46 mouse cellular contexts compared by ENCODE assay signal in the genomic region with DNA sequence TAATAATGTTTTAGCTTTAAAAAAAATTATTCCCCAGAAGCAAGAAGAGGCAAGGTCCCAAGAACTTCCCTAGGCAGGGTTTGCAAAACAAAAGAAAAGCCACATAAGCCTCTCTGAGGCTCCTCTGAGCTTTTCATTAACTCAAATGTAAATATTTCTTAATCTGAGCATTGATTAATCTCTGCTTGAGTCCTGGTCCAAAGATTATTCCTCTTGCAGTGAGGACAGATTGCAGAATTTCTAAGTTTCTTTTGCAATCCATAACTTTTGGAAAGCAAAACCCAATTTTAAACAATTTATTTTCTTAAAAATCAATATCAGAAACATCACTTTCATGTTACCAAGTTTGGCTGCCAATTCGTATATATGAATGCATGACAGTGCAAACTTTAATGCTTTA. TPM values are rescaled to one million over a fixed set of nuclear protein-coding genes. Genes with fewer than 3 reads are reported as not detected.
"Had no signal": no experiment of that assay in that cellular context is flagged by ENCODE, and none has a peak within 500 bp of the region (broad histone marks: within the 10 kb centered on the region; RNA-seq: fewer than 3 reads in every experiment).

No protein-coding gene starts in this region.

- H3K9me3 ChIP-seq: limb, embryonic 10.5 days; limb, embryonic 12.5 days; limb, embryonic 13.5 days; limb, embryonic 15.5 days; liver, embryonic 13.5 days; liver, embryonic 15.5 days; lung, embryonic 15.5 days; megakaryocyte, embryonic 14.5 days; midbrain, embryonic 10.5 days; midbrain, embryonic 12.5 days; midbrain, embryonic 13.5 days; midbrain, embryonic 15.5 days; neural tube, embryonic 12.5 days had no signal

- H3K4me3 ChIP-seq: left cerebral cortex, adult 2 months; limb, embryonic 10.5 days; limb, embryonic 12.5 days; limb, embryonic 13.5 days; limb, embryonic 15.5 days; liver, embryonic 12.5 days; liver, embryonic 13.5 days; liver, embryonic 15.5 days; lung, embryonic 15.5 days; megakaryocyte, embryonic 14.5 days; midbrain, embryonic 10.5 days; midbrain, embryonic 12.5 days; midbrain, embryonic 13.5 days; midbrain, embryonic 15.5 days; myocyte; neural tube, embryonic 12.5 days had no signal

- H3K36me3 ChIP-seq: limb, embryonic 10.5 days; limb, embryonic 12.5 days; limb, embryonic 13.5 days; limb, embryonic 15.5 days; liver, embryonic 12.5 days; liver, embryonic 13.5 days; liver, embryonic 15.5 days; lung, embryonic 15.5 days; midbrain, embryonic 10.5 days; midbrain, embryonic 12.5 days; midbrain, embryonic 13.5 days; midbrain, embryonic 15.5 days; neural tube, embryonic 12.5 days had no signal

- ATAC-seq: liver, embryonic 12.5 days; lung, postnatal 0 days; midbrain, embryonic 13.5 days; midbrain, embryonic 15.5 days; midbrain, embryonic 16.5 days had no signal

- H3K27ac ChIP-seq: left cerebral cortex, adult 2 months; limb, embryonic 10.5 days; limb, embryonic 12.5 days; limb, embryonic 13.5 days; limb, embryonic 15.5 days; liver, embryonic 12.5 days; liver, embryonic 13.5 days; liver, embryonic 14.5 days; liver, embryonic 15.5 days; lung, embryonic 15.5 days; macrophage; midbrain, embryonic 10.5 days; midbrain, embryonic 12.5 days; midbrain, embryonic 13.5 days; midbrain, embryonic 15.5 days; neural tube, embryonic 12.5 days had no signal

- H3K27me3 ChIP-seq: limb, embryonic 12.5 days; limb, embryonic 13.5 days; limb, embryonic 15.5 days; liver, embryonic 12.5 days; liver, embryonic 13.5 days; liver, embryonic 15.5 days; lung, embryonic 15.5 days; megakaryocyte, embryonic 14.5 days; midbrain, embryonic 12.5 days; midbrain, embryonic 13.5 days; midbrain, embryonic 15.5 days; neural tube, embryonic 12.5 days had no signal

- DNase-seq: left cerebral cortex, postnatal 4 days; liver, embryonic 13.5 days; lung, adult 18-20 months; lung, adult 2 months; lung, embryonic 14.5 days; lung, postnatal 10 days; lung, postnatal 14 days; lung, postnatal 36 days; lung, postnatal 4 days; midbrain, embryonic 14.5 days had no signal

- H3K4me2 ChIP-seq: limb, embryonic 12.5 days; limb, embryonic 13.5 days; limb, embryonic 15.5 days; liver, embryonic 12.5 days; liver, embryonic 13.5 days; liver, embryonic 15.5 days; lung, embryonic 14.5 days; lung, embryonic 15.5 days; midbrain, embryonic 11.5 days; midbrain, embryonic 12.5 days; midbrain, embryonic 13.5 days; midbrain, embryonic 15.5 days; neural tube, embryonic 12.5 days had no signal

- H3K9ac ChIP-seq: limb, embryonic 12.5 days; limb, embryonic 13.5 days; limb, embryonic 15.5 days; liver, embryonic 12.5 days; liver, embryonic 13.5 days; liver, embryonic 14.5 days; liver, embryonic 15.5 days; lung, embryonic 14.5 days; lung, embryonic 15.5 days; midbrain, embryonic 12.5 days; midbrain, embryonic 13.5 days; midbrain, embryonic 15.5 days; neural tube, embryonic 12.5 days had no signal

- H3K4me1 ChIP-seq: limb, embryonic 10.5 days; limb, embryonic 12.5 days; limb, embryonic 13.5 days; limb, embryonic 15.5 days; liver, embryonic 12.5 days; liver, embryonic 13.5 days; liver, embryonic 15.5 days; lung, embryonic 15.5 days; megakaryocyte, embryonic 14.5 days; midbrain, embryonic 10.5 days; midbrain, embryonic 12.5 days; midbrain, embryonic 13.5 days; midbrain, embryonic 15.5 days; neural tube, embryonic 12.5 days had no signal

RNA-seq across cellular contexts. Expression of gene Cyp2d12, which starts 18.0 kb away (rescaled TPM):
- total RNA-seq: left cerebral cortex, adult 18-20 months; left cerebral cortex, adult 2 months; left cerebral cortex, adult 8-10 months; left cerebral cortex, postnatal 10 days; left cerebral cortex, postnatal 14 days; left cerebral cortex, postnatal 25 days; left cerebral cortex, postnatal 36 days; left cerebral cortex, postnatal 4 days; megakaryocyte progenitor cell, adult 5-6 weeks; megakaryocyte, adult 5-6 weeks; megakaryocyte-erythroid progenitor cell, adult 5-6 weeks; midbrain, postnatal 0 days; monocyte, adult 5-6 weeks had no signal
- polyA plus RNA-seq: limb, embryonic 10.5 days; limb, embryonic 11.5 days; limb, embryonic 12.5 days; limb, embryonic 13.5 days; limb, embryonic 14.5 days; limb, embryonic 15.5 days; liver, embryonic 12.5 days; liver, embryonic 13.5 days; liver, embryonic 14.5 days; liver, embryonic 15.5 days; liver, embryonic 16.5 days; lung, adult 2 months; lung, embryonic 14.5 days; lung, embryonic 15.5 days; lung, embryonic 16.5 days; lung, postnatal 0 days; macrophage; midbrain, embryonic 10.5 days; midbrain, embryonic 11.5 days; midbrain, embryonic 12.5 days; midbrain, embryonic 13.5 days; midbrain, embryonic 14.5 days; midbrain, embryonic 15.5 days; midbrain, embryonic 16.5 days; midbrain, postnatal 0 days; myocyte; neural tube, embryonic 11.5 days; neural tube, embryonic 12.5 days had no signal

RNA-seq across cellular contexts. Expression of gene Cyp2d34, which starts 47.9 kb away (rescaled TPM):
- total RNA-seq: left cerebral cortex, adult 18-20 months; left cerebral cortex, adult 2 months; left cerebral cortex, adult 8-10 months; left cerebral cortex, postnatal 10 days; left cerebral cortex, postnatal 14 days; left cerebral cortex, postnatal 25 days; left cerebral cortex, postnatal 36 days; left cerebral cortex, postnatal 4 days; megakaryocyte progenitor cell, adult 5-6 weeks; megakaryocyte, adult 5-6 weeks; megakaryocyte-erythroid progenitor cell, adult 5-6 weeks; midbrain, postnatal 0 days; monocyte, adult 5-6 weeks had no signal
- polyA plus RNA-seq: limb, embryonic 10.5 days; limb, embryonic 11.5 days; limb, embryonic 12.5 days; limb, embryonic 13.5 days; limb, embryonic 14.5 days; limb, embryonic 15.5 days; liver, embryonic 12.5 days; liver, embryonic 13.5 days; liver, embryonic 14.5 days; liver, embryonic 15.5 days; liver, embryonic 16.5 days; lung, adult 2 months; lung, embryonic 14.5 days; lung, embryonic 15.5 days; lung, embryonic 16.5 days; lung, postnatal 0 days; macrophage; midbrain, embryonic 10.5 days; midbrain, embryonic 11.5 days; midbrain, embryonic 12.5 days; midbrain, embryonic 13.5 days; midbrain, embryonic 14.5 days; midbrain, embryonic 15.5 days; midbrain, embryonic 16.5 days; midbrain, postnatal 0 days; myocyte; neural tube, embryonic 11.5 days; neural tube, embryonic 12.5 days had no signal
